Mouse (Mus musculus) naive thymus-derived CD4-positive, alpha-beta T cell, adult 2 months (primary cell): ENCODE results near the gene Wfdc6a.
"Not testable (repeated sequence)": the region's sequence is repeated elsewhere in the genome, so short reads cannot be mapped to it uniquely, and the experiment has no call there.

Experiments used
- DNase-seq: peaks from one replicate; pipeline ENCODE4 v3.0.0-alpha.2; 2011; ENCODE audit warnings: low read depth

Gene Wfdc6a

GRCm38 (mm10) chr2:164585025-164585725, at the start of gene Wfdc6a:
Wfdc6a (minus strand) TSS chr2:164585447.
- not testable (repeated sequence) for DNase-seq

DNA sequence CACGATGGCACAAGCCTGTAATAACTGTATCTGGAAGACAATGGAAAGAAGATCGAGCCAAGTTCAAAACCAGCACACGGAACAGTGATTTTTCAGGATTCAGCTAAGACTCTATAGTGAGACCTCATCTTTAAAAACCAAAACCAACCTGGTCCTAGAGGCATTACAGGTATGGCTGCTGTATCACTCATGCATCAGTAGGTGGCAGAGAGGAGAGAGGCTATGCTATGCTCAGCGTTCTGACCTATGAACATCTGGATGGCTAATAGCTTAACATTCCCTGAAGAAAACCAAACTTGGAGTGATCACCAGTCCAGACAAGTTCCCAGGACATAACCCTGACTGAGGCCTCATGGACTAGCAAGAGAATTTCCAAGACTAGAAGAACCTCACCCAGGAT, 36.5 kb upstream of the Wfdc6a start:
- no peak for DNase-seq

GRCm38 (mm10) chr2:164619050-164619449, 33.8 kb upstream of the Wfdc6a start:
- DNase-seq: no peak

- DNase-seq: no peak
These were observed 30.1 kb upstream of the Wfdc6a start for GRCm38 (mm10) chr2:164615386-164615785.

GRCm38 (mm10) chr2:164613471-164613870, 28.2 kb upstream of the Wfdc6a start, which contains the start of the genes Wfdc6b and Wfdc8:
Wfdc6b (plus strand) TSS chr2:164613522.
Wfdc8 (minus strand) TSS chr2:164613626.
- not testable (repeated sequence) for DNase-seq

DNA sequence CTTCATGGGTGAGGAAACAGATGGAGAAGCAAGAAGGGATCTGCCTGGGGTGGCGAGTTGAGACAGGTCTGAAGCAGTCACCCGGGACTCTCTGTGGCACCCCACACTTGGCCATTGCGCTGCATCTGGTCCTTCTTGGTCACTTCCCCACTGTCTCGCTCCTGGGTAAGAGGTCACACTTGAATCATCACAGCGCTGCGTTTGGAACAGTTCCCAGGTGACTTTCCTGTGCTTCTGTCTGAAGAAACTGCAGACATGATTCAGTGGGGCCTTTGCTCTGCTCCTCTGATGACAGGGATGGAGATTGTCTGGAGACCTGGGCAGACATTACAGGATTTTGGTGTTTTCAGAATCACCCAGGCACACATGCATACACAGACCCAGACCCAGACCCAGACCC, 23.5 kb upstream of the Wfdc6a start:
- DNase-seq: no peak

DNA sequence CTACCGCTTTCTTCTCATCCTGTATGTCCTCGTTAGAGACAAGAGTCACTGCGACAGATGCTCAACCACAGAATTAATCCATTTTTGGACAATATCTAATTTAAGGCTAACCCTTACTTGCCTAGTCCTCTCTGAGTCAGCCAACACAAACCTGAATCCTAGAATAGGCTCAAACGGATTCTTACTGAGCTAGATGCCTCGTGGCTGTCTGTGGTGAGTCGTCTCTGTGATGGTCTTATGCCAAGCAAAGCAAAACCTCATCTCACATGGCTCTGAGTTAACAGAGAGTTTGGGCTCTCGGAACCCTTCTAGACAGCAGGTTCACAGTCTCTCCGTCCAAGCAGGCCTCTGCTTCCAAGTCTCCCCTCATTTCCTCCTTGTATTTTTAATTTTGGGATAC, 19.2 kb upstream of the Wfdc6a start:
- no peak for DNase-seq

DNA sequence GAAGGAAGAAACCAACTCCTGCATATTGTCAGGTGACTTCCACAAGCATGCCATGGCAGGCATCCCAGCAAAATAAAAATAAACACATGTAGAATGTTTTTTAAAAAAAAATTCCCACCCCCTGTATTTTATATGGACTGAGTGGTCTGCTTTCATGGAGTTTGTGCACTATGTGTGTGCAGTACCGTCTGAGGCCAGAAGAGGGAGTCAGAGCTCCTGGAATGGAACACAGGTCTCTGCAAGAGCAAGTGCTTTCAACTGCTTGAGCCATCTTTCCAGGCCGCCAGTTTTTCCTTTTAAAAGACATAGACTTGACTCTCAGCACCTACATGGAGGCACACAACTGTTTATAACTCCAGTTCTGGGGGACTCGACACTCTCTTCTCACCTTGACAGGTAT, 18.2 kb upstream of the Wfdc6a start:
- no peak for DNase-seq

DNA sequence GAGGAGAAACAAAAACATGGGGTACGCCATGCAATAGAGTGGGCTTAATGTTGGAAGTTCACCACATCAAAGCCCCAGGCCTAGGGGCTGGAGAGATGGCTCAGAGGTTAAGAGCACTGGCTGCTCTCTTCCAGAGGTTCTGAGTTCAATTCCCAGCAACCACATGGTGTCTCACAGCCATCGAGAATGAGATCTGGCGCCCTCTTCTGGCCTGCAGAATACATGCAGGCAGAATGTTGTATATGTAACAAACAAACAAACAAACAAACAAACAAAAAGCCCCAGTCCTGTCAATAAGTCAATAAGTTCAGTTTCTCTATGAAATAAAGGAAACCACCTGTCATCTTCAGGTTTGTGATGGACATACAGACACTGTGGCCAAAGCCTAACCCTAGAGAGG, 14.9 kb upstream of the Wfdc6a start:
- DNase-seq: no peak

DNA sequence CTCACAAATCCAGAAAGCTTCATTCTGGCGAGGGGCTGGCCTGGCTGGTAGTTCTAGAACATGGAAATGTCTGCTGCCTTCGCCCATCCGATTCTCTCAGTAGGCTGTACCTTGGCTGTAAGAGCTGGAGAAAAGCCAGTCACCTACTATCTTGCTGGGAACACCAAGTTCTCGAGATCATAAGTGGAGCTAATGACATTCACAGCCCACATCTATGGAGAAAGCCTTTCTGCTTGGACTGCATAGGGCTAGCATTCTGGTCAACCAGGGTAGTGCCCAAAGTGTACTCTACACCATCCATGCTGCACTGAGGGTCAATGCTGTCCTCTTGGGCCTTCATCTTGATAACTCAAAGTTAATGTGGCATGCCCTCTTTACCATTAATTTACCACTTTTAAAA, 8.2 kb upstream of the Wfdc6a start, which contains the start of gene Eppin:
Gene Eppin, minus strand, starts transcription at position 101 of the 400 bp plus-strand sequence.
- DNase-seq: no peak

GRCm38 (mm10) chr2:164592014-164592413, 6.8 kb upstream of the Wfdc6a start:
- DNase-seq: peak; percentile 7

GRCm38 (mm10) chr2:164573359-164573758, 11.9 kb downstream of the Wfdc6a start, which contains the start of gene Spint3:
Spint3 (minus strand) TSS chr2:164573459.
- not testable (repeated sequence) for DNase-seq

- DNase-seq: no peak
These were observed 17.8 kb downstream of the Wfdc6a start for GRCm38 (mm10) chr2:164567460-164567859.

GRCm38 (mm10) chr2:164566997-164567396, 18.2 kb downstream of the Wfdc6a start:
- DNase-seq: no peak

DNA sequence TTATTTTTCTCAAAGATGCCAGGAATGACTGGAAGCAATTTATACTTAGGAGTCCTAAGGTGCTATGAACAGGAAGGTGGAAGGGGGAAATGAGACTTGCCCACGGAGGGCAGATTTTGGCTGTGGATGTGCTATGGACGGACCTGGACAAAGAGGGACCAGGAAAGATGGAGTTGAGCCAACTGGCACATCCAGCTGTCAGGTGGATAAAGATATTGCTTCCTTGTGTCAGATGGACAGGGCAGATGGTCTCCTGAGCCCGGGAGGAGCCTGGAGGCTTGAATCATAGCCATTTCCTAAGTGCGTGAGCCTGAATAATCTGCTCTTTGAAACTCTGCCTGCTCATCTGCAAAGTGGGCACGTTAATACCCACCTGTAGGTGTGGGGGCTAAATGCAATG, 20.9 kb downstream of the Wfdc6a start:
- no peak for DNase-seq

GRCm38 (mm10) chr2:164563339-164564038, 21.8 kb downstream of the Wfdc6a start:
- peak; percentile 81 for DNase-seq

GRCm38 (mm10) chr2:164562391-164563188, 22.7 kb downstream of the Wfdc6a start, which contains the start of gene Wfdc2:
Wfdc2 (plus strand) TSS chr2:164562413.
- DNase-seq: no peak

DNA sequence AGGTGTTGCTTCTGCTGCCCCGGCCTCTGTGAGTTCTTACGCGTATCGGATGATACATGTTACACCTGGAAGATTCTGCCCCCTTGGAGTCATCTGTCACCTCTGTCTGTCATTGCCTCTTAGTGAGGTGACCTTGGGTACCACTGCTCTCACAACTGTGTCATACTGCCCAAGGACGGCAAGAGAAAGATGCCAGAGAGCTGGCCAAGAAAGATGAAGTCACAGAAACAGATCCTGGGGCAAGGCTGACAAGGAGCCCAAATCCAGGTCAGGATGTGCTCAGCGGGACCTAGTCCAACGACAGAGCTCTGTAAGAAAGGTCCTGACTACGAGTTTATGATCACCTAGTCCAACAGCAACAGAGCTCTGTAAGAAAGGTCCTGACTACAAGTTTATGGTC, 25.1 kb downstream of the Wfdc6a start:
- DNase-seq: no peak

GRCm38 (mm10) chr2:164558991-164559645, 26.1 kb downstream of the Wfdc6a start:
- DNase-seq: peak; percentile 38

GRCm38 (mm10) chr2:164558426-164558825, 26.8 kb downstream of the Wfdc6a start:
- DNase-seq: no peak

GRCm38 (mm10) chr2:164551502-164551901, 33.7 kb downstream of the Wfdc6a start:
- DNase-seq: no peak

- no peak for DNase-seq
These were observed 34.4 kb downstream of the Wfdc6a start for GRCm38 (mm10) chr2:164550895-164551269.
